Mouse (Mus musculus): ENCODE results near the gene Gas2.
A peak's percentile ranks its signal among the peaks of the same experiment; 100 is the strongest.

GRCm38 (mm10) chr7:51862097-51862492 lies 280 bp downstream of the Gas2 start, which contains the start of gene Fancf:
- no peak for TF ChIP-seq MAX (IDR thresholded peaks at IDR 0.05; ENCODE audit: low read depth)
- peak; percentile 41 for TF ChIP-seq POLR2A (IDR thresholded peaks at IDR 0.05; ENCODE audit: insufficient read length, low read depth)
- peak; percentile 85 for TF ChIP-seq POLR2AphosphoS2 (IDR thresholded peaks at IDR 0.05; ENCODE audit: insufficient read length, low read depth)
